Mouse (Mus musculus): ENCODE measurements around the gene Tmem26.
"Not testable (repeated sequence)": the region's sequence is repeated elsewhere in the genome, so short reads cannot be mapped to it uniquely, and the experiment has no call there.

Tmem26 gene

GRCm38 (mm10) chr10:68723568-68724360, at the start of gene Tmem26:
TSS of gene Tmem26 (plus strand) at chr10:68723646.
- DNase-seq (ENCODE audit: low spot score in 2 of 2), result no peak

GRCm38 (mm10) chr10:68678678-68679077, 44.8 kb upstream of the Tmem26 start:
- no peak for DNase-seq (ENCODE audit: low spot score in 2 of 2)

GRCm38 (mm10) chr10:68681233-68681632, 42.2 kb upstream of the Tmem26 start:
- no peak for DNase-seq (ENCODE audit: low spot score in 2 of 2)

- no peak for DNase-seq (ENCODE audit: low spot score in 2 of 2)
These were observed 37.9 kb upstream of the Tmem26 start for GRCm38 (mm10) chr10:68685510-68685909.

GRCm38 (mm10) chr10:68691116-68691515, 32.3 kb upstream of the Tmem26 start:
- no peak for DNase-seq (ENCODE audit: low spot score in 2 of 2)

GRCm38 (mm10) chr10:68692401-68692800, 31.0 kb upstream of the Tmem26 start:
- no peak for DNase-seq (ENCODE audit: low spot score in 2 of 2)

- DNase-seq (ENCODE audit: low spot score in 2 of 2), result no peak
These were observed 27.6 kb upstream of the Tmem26 start for GRCm38 (mm10) chr10:68695760-68696336.

- no peak for DNase-seq (ENCODE audit: low spot score in 2 of 2)
These were observed 19.2 kb upstream of the Tmem26 start for GRCm38 (mm10) chr10:68704268-68704667.

GRCm38 (mm10) chr10:68705471-68706036, 17.9 kb upstream of the Tmem26 start:
- DNase-seq (ENCODE audit: low spot score in 2 of 2), result no peak

GRCm38 (mm10) chr10:68707014-68707852, 16.2 kb upstream of the Tmem26 start:
- no peak for DNase-seq (ENCODE audit: low spot score in 2 of 2)

GRCm38 (mm10) chr10:68712926-68713325, 10.5 kb upstream of the Tmem26 start:
- no peak for DNase-seq (ENCODE audit: low spot score in 2 of 2)

- DNase-seq (ENCODE audit: low spot score in 2 of 2), result no peak
These were observed 9.1 kb upstream of the Tmem26 start for GRCm38 (mm10) chr10:68714302-68714701.

GRCm38 (mm10) chr10:68715396-68715795, 8.1 kb upstream of the Tmem26 start:
- DNase-seq (ENCODE audit: low spot score in 2 of 2), result no peak

- no peak for DNase-seq (ENCODE audit: low spot score in 2 of 2)
These were observed 5.1 kb upstream of the Tmem26 start for GRCm38 (mm10) chr10:68718375-68718774.

GRCm38 (mm10) chr10:68720887-68721400, 2.5 kb upstream of the Tmem26 start:
- DNase-seq (ENCODE audit: low spot score in 2 of 2), result no peak

GRCm38 (mm10) chr10:68723015-68723414, 431 bp upstream of the Tmem26 start:
- DNase-seq (ENCODE audit: low spot score in 2 of 2), result no peak

- DNase-seq (ENCODE audit: low spot score in 2 of 2), result peak in 1 of 2 experiments; percentile 11
These were observed 895 bp downstream of the Tmem26 start for GRCm38 (mm10) chr10:68724361-68724720.

GRCm38 (mm10) chr10:68727464-68727863, 4.0 kb downstream of the Tmem26 start:
- no peak for DNase-seq (ENCODE audit: low spot score in 2 of 2)

GRCm38 (mm10) chr10:68735621-68736020, 12.2 kb downstream of the Tmem26 start:
- no peak for DNase-seq (ENCODE audit: low spot score in 2 of 2)

GRCm38 (mm10) chr10:68737391-68737790, 13.9 kb downstream of the Tmem26 start:
- no peak for DNase-seq (ENCODE audit: low spot score in 2 of 2)

- DNase-seq (ENCODE audit: low spot score in 2 of 2), result not testable (repeated sequence)
These were observed 15.5 kb downstream of the Tmem26 start for GRCm38 (mm10) chr10:68738981-68739380.

GRCm38 (mm10) chr10:68740251-68740650, 16.8 kb downstream of the Tmem26 start:
- DNase-seq (ENCODE audit: low spot score in 2 of 2), result no peak
